Mouse (Mus musculus): ENCODE data around the gene Dennd1b. TPM values are rescaled to one million over a fixed set of nuclear protein-coding genes. Genes with fewer than 3 reads are reported as not detected.

Dennd1b gene
- polyA plus RNA-seq, 1 experiment from 2014 or later = 12.2 TPM

GRCm38 (mm10) chr1:139049075-139049474 lies 85.8 kb downstream of the Dennd1b start:
- DNase-seq (ENCODE audit: low spot score, missing footprints) (no peak), ATAC-seq (ENCODE audit: low FRiP score) (no peak)
- no peaks in the 10 kb centered on the region for H3K9me3 ChIP-seq (ENCODE audit: control insufficient read depth, low read length)
- H3K4me2 ChIP-seq = no peak overlapping the region
- no peaks in the 10 kb centered on the region for H3K36me3 ChIP-seq (ENCODE audit: control insufficient read depth, insufficient read depth, low read length)
- no peak overlapping the region for H3K4me3 ChIP-seq (ENCODE audit: low read depth, low read length)
- H3K9ac ChIP-seq (ENCODE audit: low read length) = no peak overlapping the region
- H3K4me1 ChIP-seq (ENCODE audit: control insufficient read depth, insufficient read depth, low read length) = no peaks in the 10 kb centered on the region
- 47% methylated on average over 6 of the region's 6 CpGs for WGBS
- H3K27ac ChIP-seq (ENCODE audit: low read depth, low read length) = no peak overlapping the region
- H3K27me3 ChIP-seq (ENCODE audit: control insufficient read depth, insufficient read depth, low read length) = no peaks in the 10 kb centered on the region

GRCm38 (mm10) chr1:139049881-139050472 lies 86.7 kb downstream of the Dennd1b start:
- H3K4me2 ChIP-seq = no peak overlapping the region
- DNase-seq (ENCODE audit: low spot score, missing footprints) (no peak), ATAC-seq (ENCODE audit: low FRiP score) (no peak)
- no peak overlapping the region for H3K27ac ChIP-seq (ENCODE audit: low read depth, low read length)
- 81% methylated on average over 11 of the region's 11 CpGs for WGBS
- no peaks in the 10 kb centered on the region for H3K27me3 ChIP-seq (ENCODE audit: control insufficient read depth, insufficient read depth, low read length)
- no peak overlapping the region for H3K4me3 ChIP-seq (ENCODE audit: low read depth, low read length)
- H3K9ac ChIP-seq (ENCODE audit: low read length) = no peak overlapping the region
- H3K4me1 ChIP-seq (ENCODE audit: control insufficient read depth, insufficient read depth, low read length) = no peaks in the 10 kb centered on the region
- no peaks in the 10 kb centered on the region for H3K36me3 ChIP-seq (ENCODE audit: control insufficient read depth, insufficient read depth, low read length)
- H3K9me3 ChIP-seq (ENCODE audit: control insufficient read depth, low read length) = no peaks in the 10 kb centered on the region

GRCm38 (mm10) chr1:139053003-139053402 lies 89.8 kb downstream of the Dennd1b start:
- DNase-seq (ENCODE audit: low spot score, missing footprints) = no peak
- H3K9ac ChIP-seq (ENCODE audit: low read length) = no peak overlapping the region
- ATAC-seq (ENCODE audit: low FRiP score) = no peak

GRCm38 (mm10) chr1:139060301-139060700 lies 97.1 kb downstream of the Dennd1b start:
- 91% methylated on average over 5 of the region's 5 CpGs for WGBS

More at GRCm38 (mm10) chr1:139053003-139053402, 89.8 kb downstream of the Dennd1b start:
- no peaks in the 10 kb centered on the region for H3K4me1 ChIP-seq (ENCODE audit: control insufficient read depth, insufficient read depth, low read length)
- no peaks in the 10 kb centered on the region for H3K27me3 ChIP-seq (ENCODE audit: control insufficient read depth, insufficient read depth, low read length)
- no peak overlapping the region for H3K4me3 ChIP-seq (ENCODE audit: low read depth, low read length)
- no peaks in the 10 kb centered on the region for H3K36me3 ChIP-seq (ENCODE audit: control insufficient read depth, insufficient read depth, low read length)
- no peaks in the 10 kb centered on the region for H3K9me3 ChIP-seq (ENCODE audit: control insufficient read depth, low read length)
- H3K27ac ChIP-seq (ENCODE audit: low read depth, low read length) = no peak overlapping the region
- no peak overlapping the region for H3K4me2 ChIP-seq

GRCm38 (mm10) chr1:139064711-139065110 lies 101.5 kb downstream of the Dennd1b start:
- no peak overlapping the region for H3K9ac ChIP-seq (ENCODE audit: low read length)
- H3K4me2 ChIP-seq = no peak overlapping the region
- no peaks in the 10 kb centered on the region for H3K27me3 ChIP-seq (ENCODE audit: control insufficient read depth, insufficient read depth, low read length)
- ATAC-seq (ENCODE audit: low FRiP score) (no peak), DNase-seq (ENCODE audit: low spot score, missing footprints) (no peak)
- no peak overlapping the region for H3K4me3 ChIP-seq (ENCODE audit: low read depth, low read length)
- H3K4me1 ChIP-seq (ENCODE audit: control insufficient read depth, insufficient read depth, low read length) = no peaks in the 10 kb centered on the region
- WGBS = 95% methylated on average over 2 of the region's 2 CpGs
- no peaks in the 10 kb centered on the region for H3K36me3 ChIP-seq (ENCODE audit: control insufficient read depth, insufficient read depth, low read length)
- H3K27ac ChIP-seq (ENCODE audit: low read depth, low read length) = no peak overlapping the region
- H3K9me3 ChIP-seq (ENCODE audit: control insufficient read depth, low read length) = no peaks in the 10 kb centered on the region

More at GRCm38 (mm10) chr1:139060301-139060700, 97.1 kb downstream of the Dennd1b start:
- H3K9me3 ChIP-seq (ENCODE audit: control insufficient read depth, low read length) = no peaks in the 10 kb centered on the region
- no peak overlapping the region for H3K4me3 ChIP-seq (ENCODE audit: low read depth, low read length)
- no peaks in the 10 kb centered on the region for H3K27me3 ChIP-seq (ENCODE audit: control insufficient read depth, insufficient read depth, low read length)
- DNase-seq (ENCODE audit: low spot score, missing footprints) = no peak
- H3K4me1 ChIP-seq (ENCODE audit: control insufficient read depth, insufficient read depth, low read length) = no peaks in the 10 kb centered on the region
- no peak overlapping the region for H3K4me2 ChIP-seq
- no peaks in the 10 kb centered on the region for H3K36me3 ChIP-seq (ENCODE audit: control insufficient read depth, insufficient read depth, low read length)
- H3K9ac ChIP-seq (ENCODE audit: low read length) = no peak overlapping the region
- no peak for ATAC-seq (ENCODE audit: low FRiP score)
- H3K27ac ChIP-seq (ENCODE audit: low read depth, low read length) = no peak overlapping the region

GRCm38 (mm10) chr1:139067210-139067609 lies 104.0 kb downstream of the Dennd1b start:
- WGBS = 81% methylated on average over 2 of the region's 2 CpGs
- Histone ChIP-seq H3K4me2 (no peak overlapping the region), H3K4me3 (ENCODE audit: low read depth, low read length) (no peak overlapping the region), H3K36me3 (ENCODE audit: control insufficient read depth, insufficient read depth, low read length) (no peaks in the 10 kb centered on the region), H3K4me1 (ENCODE audit: control insufficient read depth, insufficient read depth, low read length) (no peaks in the 10 kb centered on the region), H3K9me3 (ENCODE audit: control insufficient read depth, low read length) (no peaks in the 10 kb centered on the region), H3K27ac (ENCODE audit: low read depth, low read length) (no peak overlapping the region), H3K9ac (ENCODE audit: low read length) (no peak overlapping the region), H3K27me3 (ENCODE audit: control insufficient read depth, insufficient read depth, low read length) (no peaks in the 10 kb centered on the region)
- ATAC-seq (ENCODE audit: low FRiP score) (no peak), DNase-seq (ENCODE audit: low spot score, missing footprints) (no peak)

GRCm38 (mm10) chr1:139071015-139071414 lies 107.8 kb downstream of the Dennd1b start:
- 52% methylated on average over 2 of the region's 2 CpGs for WGBS
- H3K4me2 ChIP-seq = no peak overlapping the region

GRCm38 (mm10) chr1:139075671-139076070 lies 112.4 kb downstream of the Dennd1b start:
- WGBS = 88% methylated on average over 2 of the region's 2 CpGs

More at GRCm38 (mm10) chr1:139071015-139071414, 107.8 kb downstream of the Dennd1b start:
- DNase-seq (ENCODE audit: low spot score, missing footprints) (no peak), ATAC-seq (ENCODE audit: low FRiP score) (no peak)
- no peak overlapping the region for H3K9ac ChIP-seq (ENCODE audit: low read length)
- no peaks in the 10 kb centered on the region for H3K27me3 ChIP-seq (ENCODE audit: control insufficient read depth, insufficient read depth, low read length)
- H3K4me1 ChIP-seq (ENCODE audit: control insufficient read depth, insufficient read depth, low read length) = no peaks in the 10 kb centered on the region
- H3K4me3 ChIP-seq (ENCODE audit: low read depth, low read length) = no peak overlapping the region
- H3K36me3 ChIP-seq (ENCODE audit: control insufficient read depth, insufficient read depth, low read length) = no peaks in the 10 kb centered on the region
- no peak overlapping the region for H3K27ac ChIP-seq (ENCODE audit: low read depth, low read length)
- no peaks in the 10 kb centered on the region for H3K9me3 ChIP-seq (ENCODE audit: control insufficient read depth, low read length)

GRCm38 (mm10) chr1:139077989-139078388 lies 114.8 kb downstream of the Dennd1b start:
- Histone ChIP-seq H3K4me2 (no peak overlapping the region), H3K27me3 (ENCODE audit: control insufficient read depth, insufficient read depth, low read length) (no peaks in the 10 kb centered on the region), H3K4me1 (ENCODE audit: control insufficient read depth, insufficient read depth, low read length) (no peaks in the 10 kb centered on the region), H3K27ac (ENCODE audit: low read depth, low read length) (no peak overlapping the region), H3K9ac (ENCODE audit: low read length) (no peak overlapping the region), H3K36me3 (ENCODE audit: control insufficient read depth, insufficient read depth, low read length) (no peaks in the 10 kb centered on the region), H3K4me3 (ENCODE audit: low read depth, low read length) (no peak overlapping the region), H3K9me3 (ENCODE audit: control insufficient read depth, low read length) (no peaks in the 10 kb centered on the region)
- WGBS = 94% methylated on average over 1 of the region's 1 CpGs
- DNase-seq (ENCODE audit: low spot score, missing footprints) (no peak), ATAC-seq (ENCODE audit: low FRiP score) (no peak)

More at GRCm38 (mm10) chr1:139075671-139076070, 112.4 kb downstream of the Dennd1b start:
- Histone ChIP-seq H3K36me3 (ENCODE audit: control insufficient read depth, insufficient read depth, low read length) (no peaks in the 10 kb centered on the region), H3K9ac (ENCODE audit: low read length) (no peak overlapping the region), H3K27ac (ENCODE audit: low read depth, low read length) (no peak overlapping the region), H3K4me2 (no peak overlapping the region), H3K4me1 (ENCODE audit: control insufficient read depth, insufficient read depth, low read length) (no peaks in the 10 kb centered on the region), H3K9me3 (ENCODE audit: control insufficient read depth, low read length) (no peaks in the 10 kb centered on the region), H3K27me3 (ENCODE audit: control insufficient read depth, insufficient read depth, low read length) (no peaks in the 10 kb centered on the region), H3K4me3 (ENCODE audit: low read depth, low read length) (no peak overlapping the region)
- DNase-seq (ENCODE audit: low spot score, missing footprints) (no peak), ATAC-seq (ENCODE audit: low FRiP score) (no peak)

Data from midbrain, embryonic 11.5 days (tissue).